Mouse (Mus musculus): Measurements from ENCODE around the gene Micu1.
"Not testable (repeated sequence)": the region's sequence is repeated elsewhere in the genome, so short reads cannot be mapped to it uniquely, and the experiment has no call there.

The Micu1 gene

DNA sequence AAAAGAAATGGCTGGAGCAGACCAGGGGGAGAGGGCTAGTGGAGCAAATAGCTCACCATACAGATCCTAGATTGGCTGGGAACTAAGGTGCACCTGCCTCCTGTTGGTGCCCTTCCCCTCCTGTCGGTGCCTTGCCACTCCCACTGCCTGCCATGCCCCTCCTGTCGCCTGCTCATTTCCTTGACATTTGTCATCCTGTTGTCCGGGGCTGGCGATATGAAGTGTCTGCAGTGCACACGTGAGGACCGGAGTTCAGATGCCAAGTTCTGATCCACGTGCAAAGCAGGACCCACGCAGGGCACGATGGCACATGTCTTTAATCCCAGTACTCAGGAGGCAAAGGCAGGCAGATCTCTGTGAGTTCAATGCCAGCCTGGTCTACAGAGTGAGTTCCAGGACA, 158.4 kb downstream of the Micu1 start:
- no peak for DNase-seq

DNA sequence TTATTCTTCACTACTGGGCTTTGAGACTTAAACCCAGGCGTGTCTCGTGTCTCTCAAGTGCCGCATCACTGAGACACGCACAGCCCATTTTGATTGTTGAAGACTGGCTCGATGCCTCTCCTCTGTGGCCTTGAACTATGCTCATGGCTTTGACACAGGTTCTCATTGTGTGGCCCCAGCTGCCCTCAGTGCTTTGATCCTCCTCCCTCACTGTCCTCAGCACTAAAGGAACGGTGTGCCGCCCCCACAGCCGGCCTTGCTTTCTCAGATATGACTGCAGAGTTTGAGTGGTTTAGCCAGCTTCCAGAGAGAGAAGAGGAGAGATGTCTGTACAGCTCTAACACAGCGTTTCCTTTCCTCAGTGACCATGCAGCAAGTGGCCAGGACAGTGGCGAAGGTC, 158.9 kb downstream of the Micu1 start:
- DNase-seq, result no peak

- DNase-seq, result no peak
Observed at GRCm38 (mm10) chr10:59862816-59863440, 160.7 kb downstream of the Micu1 start.

DNA sequence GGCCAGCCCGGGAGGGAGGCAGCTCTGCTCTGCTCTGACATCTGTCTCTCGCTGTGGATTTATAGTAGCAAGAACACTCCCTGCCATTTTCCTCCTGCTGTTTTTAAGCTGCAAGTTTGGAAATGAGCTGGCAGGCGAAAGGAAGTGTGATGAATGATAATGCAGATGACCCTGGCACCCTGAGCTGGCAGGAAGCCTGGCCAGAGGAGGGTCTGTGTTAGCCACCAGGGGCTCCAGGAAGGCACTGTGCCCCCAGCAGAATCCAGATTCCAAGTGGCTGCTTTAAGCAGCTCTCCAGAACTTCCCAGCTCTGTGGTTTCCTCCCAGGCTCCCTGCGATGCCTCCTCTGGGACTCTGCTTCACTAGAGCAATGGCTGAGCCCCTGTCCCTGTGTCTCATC, 161.3 kb downstream of the Micu1 start:
- peak; percentile 47 to 54 for DNase-seq

- no peak for DNase-seq
Observed at GRCm38 (mm10) chr10:59864232-59864875, 162.1 kb downstream of the Micu1 start.

- DNase-seq, result peak; percentile 93 to 94
Observed at GRCm38 (mm10) chr10:59864884-59865726, 162.8 kb downstream of the Micu1 start.

DNA sequence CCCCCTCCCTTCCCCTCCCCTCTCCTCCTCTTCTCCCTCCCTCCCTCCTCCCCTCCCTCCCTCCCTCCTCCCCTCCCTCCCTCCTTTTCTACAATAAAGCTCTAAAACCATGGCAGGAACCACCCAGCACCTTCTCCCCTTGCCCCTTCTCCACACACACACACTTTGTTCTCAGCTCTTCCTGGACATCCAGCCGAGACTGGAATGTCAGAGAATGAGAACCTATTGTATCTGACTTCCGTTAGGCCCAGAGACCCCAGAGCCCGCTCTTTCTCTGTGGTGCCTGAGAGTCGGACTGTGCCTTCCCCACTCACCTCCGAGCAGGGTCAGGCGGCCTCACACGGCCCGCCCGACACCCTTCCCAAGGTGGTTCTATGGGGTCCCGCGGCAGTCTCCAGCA, 166.0 kb downstream of the Micu1 start:
- no peak for DNase-seq

DNA sequence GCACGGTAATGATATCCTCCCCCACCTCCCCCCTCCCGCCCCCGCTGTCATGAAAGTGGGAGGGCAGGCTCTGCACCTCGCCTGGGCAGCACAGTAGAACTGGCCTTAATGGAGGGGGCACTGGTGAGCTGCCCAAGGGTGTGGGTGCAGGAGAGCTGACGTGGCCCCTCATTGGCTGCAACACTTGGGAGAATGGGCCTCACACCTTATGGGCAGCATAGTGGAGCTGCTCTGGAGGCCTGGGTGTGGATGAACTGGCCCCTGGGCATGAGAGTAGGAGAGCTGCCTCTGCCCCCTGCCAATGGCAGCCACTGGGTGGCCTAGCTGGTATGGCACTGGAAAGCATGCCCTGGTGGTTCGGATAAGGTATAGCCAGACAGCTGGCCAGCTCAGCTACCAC, 167.8 kb downstream of the Micu1 start:
- no peak for DNase-seq

DNA sequence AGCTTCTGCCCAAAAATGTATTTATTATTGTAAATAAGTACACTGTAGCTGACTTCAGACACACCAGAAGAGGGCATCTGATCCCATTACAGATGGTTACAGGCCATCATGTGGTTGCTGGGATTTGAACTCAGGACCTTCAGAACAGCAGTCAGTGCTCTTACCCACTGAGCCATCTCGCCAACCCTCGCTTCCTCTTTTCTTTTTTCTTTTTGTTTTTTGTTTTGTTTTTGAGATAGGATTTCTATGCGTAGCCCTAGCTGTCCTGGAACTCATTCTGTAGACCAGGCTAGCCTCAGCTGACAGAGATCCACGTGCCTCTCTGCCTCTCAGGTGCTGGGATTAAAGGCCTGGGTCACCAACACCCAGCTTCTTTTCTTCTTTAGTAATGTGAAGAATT, 170.4 kb downstream of the Micu1 start:
- DNase-seq, result not testable (repeated sequence)

DNA sequence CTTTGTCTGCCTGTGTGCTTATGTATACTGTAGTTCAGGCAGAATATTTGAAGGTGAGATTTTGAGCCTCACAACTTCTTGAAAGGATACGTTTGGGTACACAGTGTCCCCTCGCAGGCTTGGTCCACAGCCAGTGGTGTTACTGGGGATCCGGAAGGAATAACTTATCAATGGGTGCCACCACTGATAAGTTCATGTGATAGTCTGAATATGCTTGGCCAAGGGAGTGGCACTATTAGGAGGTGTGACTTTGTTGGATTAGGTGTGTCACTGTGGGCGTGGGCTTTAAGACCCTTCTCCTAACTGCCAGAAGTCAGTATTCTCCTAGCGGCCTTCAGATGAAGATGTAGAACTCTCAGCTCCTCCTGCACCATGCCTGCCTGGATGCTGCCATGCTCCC, 170.9 kb downstream of the Micu1 start:
- no peak for DNase-seq

GRCm38 (mm10) chr10:59873613-59874012, 171.3 kb downstream of the Micu1 start:
- no peak for DNase-seq

- no peak for DNase-seq
Observed at GRCm38 (mm10) chr10:59875396-59875795, 173.1 kb downstream of the Micu1 start.

GRCm38 (mm10) chr10:59876698-59877097, 174.4 kb downstream of the Micu1 start:
- DNase-seq, result not testable (repeated sequence)

DNA sequence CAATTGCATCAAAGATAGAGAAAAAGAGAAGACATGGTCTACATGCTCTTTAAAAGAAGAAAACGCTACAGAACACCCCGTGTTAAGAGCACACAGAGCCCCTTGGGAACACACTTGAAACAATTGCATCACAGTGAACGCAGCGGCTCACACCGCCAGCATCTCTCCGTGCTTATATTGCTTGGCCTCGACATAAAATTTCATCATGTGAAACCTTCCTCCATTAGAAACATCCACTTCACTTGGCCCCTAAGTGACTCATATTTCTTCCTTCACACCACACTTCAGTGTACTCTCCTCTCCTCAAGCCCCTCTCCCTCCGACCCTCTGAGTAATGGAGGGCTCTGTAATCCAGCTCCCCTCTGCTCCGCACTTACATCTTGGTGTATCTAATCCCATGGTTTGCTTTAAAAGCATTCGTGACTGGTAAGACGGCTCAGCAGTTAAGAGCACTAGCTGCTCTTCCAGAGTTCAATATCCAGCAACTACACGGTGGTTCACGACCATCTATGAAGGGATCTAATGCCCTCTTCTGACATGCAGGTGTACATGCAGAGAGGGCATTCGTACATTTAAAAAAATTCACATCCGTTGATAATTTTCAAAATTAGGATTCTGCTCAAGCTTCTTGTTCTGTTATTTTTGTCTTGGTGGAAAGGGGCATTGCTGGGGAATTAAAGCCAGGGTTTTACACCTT, 175.3 kb downstream of the Micu1 start:
- DNase-seq, result no peak

DNA sequence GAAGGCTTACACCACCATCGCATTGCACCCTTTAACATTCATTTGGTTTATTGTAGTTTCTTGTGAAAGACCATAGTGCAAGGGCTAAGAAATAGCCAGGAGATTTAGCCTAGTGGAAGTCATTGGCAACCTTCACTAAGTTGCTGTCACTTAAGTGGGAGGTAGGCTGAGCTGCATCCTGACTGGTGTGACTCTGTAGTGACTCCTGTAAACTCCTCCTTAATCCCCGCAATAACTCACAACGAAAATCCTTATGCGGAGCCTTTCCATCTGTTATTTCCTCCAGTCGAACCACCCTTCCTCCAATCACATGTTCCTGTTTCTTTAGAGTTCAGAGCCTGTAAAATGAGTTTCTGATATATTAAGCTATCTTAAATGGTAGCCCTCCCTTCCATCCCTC, 176.5 kb downstream of the Micu1 start:
- no peak for DNase-seq

DNA sequence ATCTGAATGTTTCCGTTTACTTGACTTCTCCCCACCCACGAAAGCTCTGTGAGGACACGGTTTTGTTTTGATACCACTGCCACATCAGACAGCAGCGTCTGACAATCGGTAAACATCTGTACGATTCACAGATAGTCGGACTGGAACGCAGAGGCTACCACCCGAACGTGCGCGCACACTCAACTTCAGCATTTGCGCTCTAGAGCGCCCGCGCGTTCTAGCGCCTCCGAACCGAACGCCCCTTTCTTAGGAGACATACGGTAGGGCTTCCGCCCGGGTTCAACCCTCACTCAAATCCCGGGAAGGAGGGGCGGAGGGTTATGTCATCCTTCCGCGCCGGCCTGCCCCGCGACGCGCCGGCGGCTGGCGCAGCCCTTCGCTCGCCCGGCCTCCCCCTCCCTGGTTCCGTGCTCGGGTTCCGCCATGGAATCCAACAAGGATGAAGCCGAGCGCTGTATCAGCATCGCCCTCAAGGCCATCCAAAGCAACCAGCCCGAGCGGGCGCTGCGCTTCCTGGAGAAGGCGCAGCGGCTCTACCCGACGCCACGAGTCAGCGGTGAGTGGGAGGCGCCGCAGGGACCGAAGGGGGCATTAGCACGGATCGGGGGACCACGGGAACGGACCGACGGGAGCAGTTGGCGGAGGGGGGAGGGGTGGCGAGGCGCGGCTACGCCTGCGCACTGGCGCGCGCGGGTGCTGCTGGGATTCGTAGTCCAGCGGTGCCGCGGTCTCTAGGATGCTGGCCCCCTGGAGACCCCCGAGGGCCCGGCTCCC, 177.2 kb downstream of the Micu1 start, which contains the start of gene Dnajb12:
Gene Dnajb12 (plus strand): TSS at position 302 of the 774 bp plus-strand sequence.
- peak; percentile 94 to 97 for DNase-seq

- no peak for DNase-seq
Observed at GRCm38 (mm10) chr10:59880029-59880386, 177.7 kb downstream of the Micu1 start.

GRCm38 (mm10) chr10:59880837-59881236, 178.6 kb downstream of the Micu1 start:
- DNase-seq, result no peak

GRCm38 (mm10) chr10:59884327-59885173, 182.3 kb downstream of the Micu1 start:
- DNase-seq, result no peak

GRCm38 (mm10) chr10:59885174-59886080, 183.2 kb downstream of the Micu1 start:
- no peak for DNase-seq
